Mouse (Mus musculus): Measurements from ENCODE around the gene Gemin8. TPM values are rescaled to one million over a fixed set of nuclear protein-coding genes. Genes with fewer than 3 reads are reported as not detected.

The Gemin8 gene
- polyA plus RNA-seq, 1 experiment from 2014 or later = 15.5 TPM

- H3K9ac ChIP-seq (ENCODE audit: low read depth, low read length) = no peak overlapping the region
- H3K9me3 ChIP-seq (ENCODE audit: control insufficient read depth, low read length) = no peaks in the 10 kb centered on the region
- no peaks in the 10 kb centered on the region; the same call in 1 of the 2 replicates for H3K4me1 ChIP-seq (replicated peaks; ENCODE audit: control insufficient read depth, insufficient read depth, low read length)
- 62% methylated on average over 7 of the region's 7 CpGs for WGBS
- DNase-seq (ENCODE audit: low spot score) = no peak
- H3K4me3 ChIP-seq (ENCODE audit: low read depth, low read length) = no peak overlapping the region
- no peak overlapping the region for H3K27ac ChIP-seq (ENCODE audit: low read depth, low read length)
- no peaks in the 10 kb centered on the region for H3K36me3 ChIP-seq (ENCODE audit: control insufficient read depth, insufficient read depth, low read length)
- H3K27me3 ChIP-seq (replicated peaks; ENCODE audit: control insufficient read depth, insufficient read depth, low read length) = no peaks in the 10 kb centered on the region
- ATAC-seq (replicated peaks; ENCODE audit: low FRiP score) = no peak
- no peak overlapping the region for H3K4me2 ChIP-seq
Observed at GRCm38 (mm10) chrX:166173796-166174195, 3.5 kb downstream of the Gemin8 start.

GRCm38 (mm10) chrX:166177929-166178328 lies 7.7 kb downstream of the Gemin8 start:
- H3K4me3 ChIP-seq (ENCODE audit: low read depth, low read length) = no peak overlapping the region
- H3K9me3 ChIP-seq (ENCODE audit: control insufficient read depth, low read length) = no peaks in the 10 kb centered on the region
- no peak overlapping the region for H3K27ac ChIP-seq (ENCODE audit: low read depth, low read length)
- H3K4me1 ChIP-seq (replicated peaks; ENCODE audit: control insufficient read depth, insufficient read depth, low read length) = no peaks in the 10 kb centered on the region; the same call in 1 of the 2 replicates
- no peak overlapping the region for H3K9ac ChIP-seq (ENCODE audit: low read depth, low read length)
- DNase-seq (ENCODE audit: low spot score) = no peak
- WGBS = 87% methylated on average over 7 of the region's 7 CpGs
- no peak overlapping the region for H3K4me2 ChIP-seq
- H3K27me3 ChIP-seq (replicated peaks; ENCODE audit: control insufficient read depth, insufficient read depth, low read length) = no peaks in the 10 kb centered on the region
- no peaks in the 10 kb centered on the region for H3K36me3 ChIP-seq (ENCODE audit: control insufficient read depth, insufficient read depth, low read length)
- ATAC-seq (replicated peaks; ENCODE audit: low FRiP score) = no peak

GRCm38 (mm10) chrX:166183094-166183493 lies 12.8 kb downstream of the Gemin8 start:
- no peak for DNase-seq (ENCODE audit: low spot score)
- WGBS = 73% methylated on average over 3 of the region's 3 CpGs
- H3K36me3 ChIP-seq (ENCODE audit: control insufficient read depth, insufficient read depth, low read length) = no peaks in the 10 kb centered on the region
- H3K4me3 ChIP-seq (ENCODE audit: low read depth, low read length) = no peak overlapping the region
- H3K9ac ChIP-seq (ENCODE audit: low read depth, low read length) = no peak overlapping the region
- no peaks in the 10 kb centered on the region for H3K27me3 ChIP-seq (replicated peaks; ENCODE audit: control insufficient read depth, insufficient read depth, low read length)
- ATAC-seq (replicated peaks; ENCODE audit: low FRiP score) = no peak
- H3K4me2 ChIP-seq = no peak overlapping the region
- H3K4me1 ChIP-seq (replicated peaks; ENCODE audit: control insufficient read depth, insufficient read depth, low read length) = no peaks in the 10 kb centered on the region
- H3K9me3 ChIP-seq (ENCODE audit: control insufficient read depth, low read length) = no peaks in the 10 kb centered on the region
- no peak overlapping the region for H3K27ac ChIP-seq (ENCODE audit: low read depth, low read length)

GRCm38 (mm10) chrX:166185327-166185913 lies 15.2 kb downstream of the Gemin8 start:
- Histone ChIP-seq H3K9ac (ENCODE audit: low read depth, low read length) (no peak overlapping the region), H3K4me1 (replicated peaks; ENCODE audit: control insufficient read depth, insufficient read depth, low read length) (no peaks in the 10 kb centered on the region), H3K4me3 (ENCODE audit: low read depth, low read length) (no peak overlapping the region), H3K27ac (ENCODE audit: low read depth, low read length) (no peak overlapping the region), H3K4me2 (no peak overlapping the region), H3K36me3 (ENCODE audit: control insufficient read depth, insufficient read depth, low read length) (no peaks in the 10 kb centered on the region), H3K9me3 (ENCODE audit: control insufficient read depth, low read length) (no peaks in the 10 kb centered on the region), H3K27me3 (replicated peaks; ENCODE audit: control insufficient read depth, insufficient read depth, low read length) (no peaks in the 10 kb centered on the region)
- no peak for DNase-seq (ENCODE audit: low spot score)
- 81% methylated on average over 9 of the region's 9 CpGs for WGBS
- no peak for ATAC-seq (replicated peaks; ENCODE audit: low FRiP score)

GRCm38 (mm10) chrX:166187803-166188202 lies 17.5 kb downstream of the Gemin8 start:
- Histone ChIP-seq H3K4me3 (ENCODE audit: low read depth, low read length) (no peak overlapping the region), H3K4me2 (no peak overlapping the region), H3K36me3 (ENCODE audit: control insufficient read depth, insufficient read depth, low read length) (no peaks in the 10 kb centered on the region), H3K9ac (ENCODE audit: low read depth, low read length) (no peak overlapping the region), H3K4me1 (replicated peaks; ENCODE audit: control insufficient read depth, insufficient read depth, low read length) (no peaks in the 10 kb centered on the region), H3K27ac (ENCODE audit: low read depth, low read length) (no peak overlapping the region), H3K9me3 (ENCODE audit: control insufficient read depth, low read length) (no peaks in the 10 kb centered on the region), H3K27me3 (replicated peaks; ENCODE audit: control insufficient read depth, insufficient read depth, low read length) (no peaks in the 10 kb centered on the region)
- 70% methylated on average over 1 of the region's 1 CpGs for WGBS
- ATAC-seq (replicated peaks; ENCODE audit: low FRiP score) (no peak), DNase-seq (ENCODE audit: low spot score) (no peak)

GRCm38 (mm10) chrX:166196327-166196726 lies 26.1 kb downstream of the Gemin8 start:
- H3K27me3 ChIP-seq (replicated peaks; ENCODE audit: control insufficient read depth, insufficient read depth, low read length) = no peaks in the 10 kb centered on the region; the same call in 1 of the 2 replicates
- DNase-seq (ENCODE audit: low spot score) = no peak
- 0 out of 2 replicates have a peak, but pooled peaks have one; percentile 49 for ATAC-seq (replicated peaks; ENCODE audit: low FRiP score)
- no peak overlapping the region for H3K4me2 ChIP-seq
- H3K9ac ChIP-seq (ENCODE audit: low read depth, low read length) = no peak overlapping the region
- no peak overlapping the region for H3K27ac ChIP-seq (ENCODE audit: low read depth, low read length)
- H3K4me1 ChIP-seq (replicated peaks; ENCODE audit: control insufficient read depth, insufficient read depth, low read length) = no peaks in the 10 kb centered on the region
- no peaks in the 10 kb centered on the region for H3K9me3 ChIP-seq (ENCODE audit: control insufficient read depth, low read length)
- H3K4me3 ChIP-seq (ENCODE audit: low read depth, low read length) = no peak overlapping the region
- no peaks in the 10 kb centered on the region for H3K36me3 ChIP-seq (ENCODE audit: control insufficient read depth, insufficient read depth, low read length)

GRCm38 (mm10) chrX:166198266-166198665 lies 28.0 kb downstream of the Gemin8 start:
- H3K27me3 ChIP-seq (replicated peaks; ENCODE audit: control insufficient read depth, insufficient read depth, low read length) = no peaks in the 10 kb centered on the region; the same call in 1 of the 2 replicates
- ATAC-seq (replicated peaks; ENCODE audit: low FRiP score) (no peak), DNase-seq (ENCODE audit: low spot score) (no peak)
- no peak overlapping the region for H3K27ac ChIP-seq (ENCODE audit: low read depth, low read length)
- 82% methylated on average over 2 of the region's 2 CpGs for WGBS
- no peaks in the 10 kb centered on the region for H3K36me3 ChIP-seq (ENCODE audit: control insufficient read depth, insufficient read depth, low read length)
- no peaks in the 10 kb centered on the region for H3K9me3 ChIP-seq (ENCODE audit: control insufficient read depth, low read length)
- no peaks in the 10 kb centered on the region for H3K4me1 ChIP-seq (replicated peaks; ENCODE audit: control insufficient read depth, insufficient read depth, low read length)
- H3K9ac ChIP-seq (ENCODE audit: low read depth, low read length) = no peak overlapping the region
- no peak overlapping the region for H3K4me2 ChIP-seq
- no peak overlapping the region for H3K4me3 ChIP-seq (ENCODE audit: low read depth, low read length)

GRCm38 (mm10) chrX:166199812-166200211 lies 29.6 kb downstream of the Gemin8 start:
- ATAC-seq (replicated peaks; ENCODE audit: low FRiP score) (no peak), DNase-seq (ENCODE audit: low spot score) (no peak)
- no peaks in the 10 kb centered on the region for H3K36me3 ChIP-seq (ENCODE audit: control insufficient read depth, insufficient read depth, low read length)
- H3K27me3 ChIP-seq (replicated peaks; ENCODE audit: control insufficient read depth, insufficient read depth, low read length) = no peaks in the 10 kb centered on the region; the same call in 1 of the 2 replicates
- H3K4me3 ChIP-seq (ENCODE audit: low read depth, low read length) = no peak overlapping the region
- no peak overlapping the region for H3K9ac ChIP-seq (ENCODE audit: low read depth, low read length)
- H3K9me3 ChIP-seq (ENCODE audit: control insufficient read depth, low read length) = no peaks in the 10 kb centered on the region
- no peak overlapping the region for H3K27ac ChIP-seq (ENCODE audit: low read depth, low read length)
- H3K4me2 ChIP-seq = no peak overlapping the region
- H3K4me1 ChIP-seq (replicated peaks; ENCODE audit: control insufficient read depth, insufficient read depth, low read length) = no peaks in the 10 kb centered on the region

- H3K4me3 ChIP-seq (ENCODE audit: low read depth, low read length) = no peak overlapping the region
- DNase-seq (ENCODE audit: low spot score) = no peak
- 84% methylated on average over 2 of the region's 2 CpGs for WGBS
Observed at GRCm38 (mm10) chrX:166214576-166214975, 44.3 kb downstream of the Gemin8 start.

More at GRCm38 (mm10) chrX:166214576-166214975, 44.3 kb downstream of the Gemin8 start:
- H3K4me2 ChIP-seq = no peak overlapping the region
- H3K4me1 ChIP-seq (replicated peaks; ENCODE audit: control insufficient read depth, insufficient read depth, low read length) = no peaks in the 10 kb centered on the region
- H3K9me3 ChIP-seq (ENCODE audit: control insufficient read depth, low read length) = no peaks in the 10 kb centered on the region
- H3K27me3 ChIP-seq (replicated peaks; ENCODE audit: control insufficient read depth, insufficient read depth, low read length) = peaks cover 4% of the 10 kb centered on the region; the same call in 1 of the 2 replicates
- no peak for ATAC-seq (replicated peaks; ENCODE audit: low FRiP score)
- H3K9ac ChIP-seq (ENCODE audit: low read depth, low read length) = no peak overlapping the region
- no peak overlapping the region for H3K27ac ChIP-seq (ENCODE audit: low read depth, low read length)
- H3K36me3 ChIP-seq (ENCODE audit: control insufficient read depth, insufficient read depth, low read length) = no peaks in the 10 kb centered on the region
